Mouse (Mus musculus) cerebellum, adult 8-10 months (tissue): ENCODE measurements around the gene Rnf146.
"Not testable (repeated sequence)": the region's sequence is repeated elsewhere in the genome, so short reads cannot be mapped to it uniquely, and the experiment has no call there.

Source experiments
- DNase-seq: peaks from one replicate; pipeline ENCODE4 v3.0.0; 2022

Gene Rnf146

GRCm38 (mm10) chr10:29362197-29362900 lies at the start of gene Rnf146:
Rnf146 (minus strand) TSS chr10:29362442.
- DNase-seq, result no peak

GRCm38 (mm10) chr10:29402656-29403268 lies 40.5 kb upstream of the Rnf146 start:
- no peak for DNase-seq

- DNase-seq, result not testable (repeated sequence)
These were observed 32.6 kb upstream of the Rnf146 start for GRCm38 (mm10) chr10:29394890-29395289.

GRCm38 (mm10) chr10:29381558-29381957 lies 19.3 kb upstream of the Rnf146 start:
- no peak for DNase-seq

DNA sequence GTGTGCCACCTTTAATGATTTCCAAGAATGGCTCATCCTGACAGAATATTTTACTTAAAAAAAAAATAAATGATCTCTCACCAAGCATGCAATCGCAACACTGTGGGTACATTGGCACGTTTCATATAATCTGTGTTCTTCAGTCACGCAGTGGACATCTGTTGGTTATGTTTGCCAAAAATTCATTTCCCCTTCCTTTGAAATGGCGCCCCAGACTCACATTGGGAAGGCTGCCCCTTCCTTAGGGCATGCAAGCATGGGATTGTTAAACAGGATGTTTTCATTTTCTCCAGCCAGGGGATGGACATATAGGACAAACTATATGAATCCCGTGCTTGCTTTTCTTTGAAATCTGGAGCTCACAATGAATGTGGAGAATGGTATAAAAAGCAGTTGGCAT lies 11.8 kb upstream of the Rnf146 start:
- DNase-seq, result no peak

GRCm38 (mm10) chr10:29361464-29362196 lies 612 bp downstream of the Rnf146 start:
- DNase-seq, result peak; percentile 92

- no peak for DNase-seq
These were observed 1.2 kb downstream of the Rnf146 start for GRCm38 (mm10) chr10:29361095-29361463.

GRCm38 (mm10) chr10:29354183-29354582 lies 8.1 kb downstream of the Rnf146 start:
- DNase-seq, result peak; percentile 33

DNA sequence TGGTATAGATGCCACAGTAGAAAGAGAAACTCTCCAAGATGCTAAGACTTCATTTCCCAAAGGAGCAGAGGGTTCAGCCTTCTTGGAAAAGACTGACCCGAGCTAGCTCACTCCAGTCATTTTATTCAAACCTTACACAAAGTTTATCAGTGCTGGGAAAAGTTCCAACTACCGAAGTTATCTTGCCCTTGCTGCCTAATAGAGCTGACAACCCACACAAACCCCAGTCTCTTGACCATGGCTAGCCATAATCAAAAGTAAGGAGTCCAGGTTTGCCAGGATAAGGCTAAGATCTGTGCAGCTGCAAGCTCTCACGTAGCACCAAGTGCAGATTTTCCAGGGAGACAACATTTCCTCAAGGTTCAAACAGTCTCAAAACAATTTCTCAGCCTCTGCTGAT lies 9.7 kb downstream of the Rnf146 start:
- no peak for DNase-seq

GRCm38 (mm10) chr10:29351420-29351819 lies 10.8 kb downstream of the Rnf146 start:
- DNase-seq, result no peak

DNA sequence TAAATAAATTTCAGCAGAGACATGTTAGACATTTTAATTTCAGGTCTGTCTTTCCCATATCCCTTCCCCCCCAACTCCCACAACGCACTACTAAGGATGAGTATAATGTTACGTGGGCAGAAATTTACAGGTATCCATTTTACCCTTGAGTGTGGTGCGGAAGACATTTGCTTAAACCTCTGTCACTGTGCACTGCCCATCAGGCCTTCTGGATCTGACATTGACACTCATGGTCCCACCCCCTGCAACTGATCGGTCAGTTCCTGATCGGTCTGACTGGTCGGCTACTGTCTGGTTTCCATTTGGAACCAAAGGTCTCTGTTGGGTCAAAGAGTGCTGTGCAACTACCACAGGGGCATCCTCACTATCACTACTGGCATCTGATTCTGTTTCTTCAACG lies 15.6 kb downstream of the Rnf146 start:
- DNase-seq, result no peak

- DNase-seq, result no peak
These were observed 18.0 kb downstream of the Rnf146 start for GRCm38 (mm10) chr10:29344232-29344631.

DNA sequence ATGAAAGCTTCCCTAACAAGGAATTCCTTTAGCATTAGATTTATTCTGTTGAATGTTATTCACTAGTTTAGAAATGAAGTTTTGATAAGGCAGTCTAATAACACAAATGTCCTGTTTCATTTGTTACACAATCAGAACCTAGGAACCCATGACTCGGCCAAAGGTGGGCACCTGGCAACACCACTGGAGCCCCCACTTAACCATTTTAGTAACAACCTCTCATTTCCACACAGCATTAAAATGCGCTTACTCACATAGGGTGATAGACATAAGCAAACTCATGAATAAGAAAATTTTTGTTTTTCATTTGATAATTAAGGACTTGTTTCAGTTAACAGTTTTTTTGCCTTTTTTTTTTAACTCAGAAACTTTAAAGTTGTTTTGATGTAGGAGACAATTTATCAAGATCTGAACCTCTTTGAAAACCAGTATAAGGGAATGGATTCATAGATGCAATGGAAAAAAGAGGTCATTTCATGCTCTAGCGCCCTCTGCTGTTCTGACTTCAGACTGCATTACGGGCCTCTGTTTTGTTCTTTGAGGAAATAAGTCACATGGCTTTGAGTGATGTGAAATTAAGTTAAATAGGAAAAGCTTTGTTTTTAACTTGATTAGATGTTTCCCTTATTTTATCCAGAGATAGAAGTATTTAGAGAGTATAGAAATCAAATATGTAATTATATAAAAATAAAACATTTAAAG lies 23.7 kb downstream of the Rnf146 start:
- DNase-seq, result peak; percentile 54

- DNase-seq, result no peak
These were observed 28.4 kb downstream of the Rnf146 start for GRCm38 (mm10) chr10:29333836-29334235.

GRCm38 (mm10) chr10:29324817-29325216 lies 37.4 kb downstream of the Rnf146 start:
- DNase-seq, result no peak

GRCm38 (mm10) chr10:29313905-29314304 lies 48.3 kb downstream of the Rnf146 start:
- DNase-seq, result no peak

GRCm38 (mm10) chr10:29313064-29313638 lies 49.1 kb downstream of the Rnf146 start, which contains the start of gene Echdc1:
Echdc1 (plus strand) TSS chr10:29313166.
- peak; percentile 84 for DNase-seq

GRCm38 (mm10) chr10:29311480-29312219 lies 50.6 kb downstream of the Rnf146 start:
- DNase-seq, result no peak

- DNase-seq, result no peak
These were observed 60.0 kb downstream of the Rnf146 start for GRCm38 (mm10) chr10:29302230-29302629.
